12 mouse cellular contexts compared by ENCODE assay signal in genomic region chr5:44709276-44709675, GRCm38 (mm10).
"Had no signal": no experiment of that assay in that cellular context is flagged by ENCODE, and none has a peak within 500 bp of the region (broad histone marks: within the 10 kb centered on the region; RNA-seq: fewer than 3 reads in every experiment).

No protein-coding gene starts in this region.

- H3K9me3 ChIP-seq: midbrain, embryonic 12.5 days; neural tube, embryonic 12.5 days; stomach, embryonic 15.5 days had no signal

- H3K36me3 ChIP-seq: midbrain, embryonic 12.5 days; neural tube, embryonic 12.5 days; stomach, embryonic 15.5 days had no signal

- H3K4me3 ChIP-seq: midbrain, embryonic 12.5 days; neural tube, embryonic 12.5 days; stomach, embryonic 15.5 days had no signal

- H3K27ac ChIP-seq: midbrain, embryonic 12.5 days; neural tube, embryonic 12.5 days had no signal

- H3K27me3 ChIP-seq: midbrain, embryonic 12.5 days; neural tube, embryonic 12.5 days; stomach, embryonic 15.5 days had no signal

- H3K4me2 ChIP-seq: lung, embryonic 14.5 days; midbrain, embryonic 12.5 days; neural tube, embryonic 12.5 days; stomach, embryonic 15.5 days had no signal

- DNase-seq: lung, adult 18-20 months; lung, embryonic 14.5 days; lung, postnatal 10 days; lung, postnatal 4 days; midbrain, embryonic 14.5 days; right cerebral cortex, postnatal 14 days; thymus, adult 2 months; thymus, postnatal 25 days; thymus, postnatal 4 days had no signal

- H3K9ac ChIP-seq: lung, embryonic 14.5 days; midbrain, embryonic 12.5 days; neural tube, embryonic 12.5 days; stomach, embryonic 15.5 days had no signal
